Mouse (Mus musculus): ENCODE results near the gene Treh. TPM values are rescaled to one million over a fixed set of nuclear protein-coding genes. Genes with fewer than 3 reads are reported as not detected.

Treh gene
- polyA plus RNA-seq, 2 experiments: not detected

DNA sequence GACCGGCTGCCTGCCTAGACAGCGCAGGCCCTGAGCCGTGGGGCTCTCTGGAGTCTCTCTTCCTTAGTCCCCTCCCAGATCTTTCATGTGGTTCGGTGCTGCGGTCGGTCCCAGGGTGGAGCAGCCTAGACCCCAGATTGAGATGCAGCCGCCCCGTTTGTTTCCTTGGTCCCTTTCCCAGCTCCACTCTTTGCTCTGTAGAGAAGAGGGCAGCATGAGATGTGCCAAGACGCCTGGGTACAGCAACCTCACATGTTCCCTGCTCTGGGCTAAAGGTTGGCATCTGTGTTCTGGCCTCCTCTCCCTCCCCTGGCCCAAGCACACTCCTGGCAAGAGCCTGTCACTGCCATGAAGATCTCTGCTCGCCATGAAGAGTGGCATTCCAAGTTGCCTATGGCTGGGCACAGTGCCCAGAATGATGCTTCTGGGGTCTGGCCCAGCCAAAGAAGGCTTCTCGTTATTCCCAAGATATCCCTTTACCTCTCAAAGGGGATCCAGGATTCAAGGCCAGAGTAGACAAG, 50.5 kb downstream of the Treh start:
- peaks cover 24% of the 10 kb centered on the region for H3K36me3 ChIP-seq (ENCODE audit: control insufficient read depth, insufficient read depth, low read length)
- H3K27ac ChIP-seq (replicated peaks; ENCODE audit: low read depth, low read length): no peak overlapping the region
- H3K9ac ChIP-seq (ENCODE audit: low read depth, low read length, severe bottlenecking): no peak overlapping the region
- no peak for TF ChIP-seq POLR2A (IDR thresholded peaks at IDR 0.05; ENCODE audit: borderline replicate concordance, extremely low read depth, insufficient read depth, insufficient read length)
- WGBS: 65% methylated on average over 11 of the region's 11 CpGs
- H3K9me3 ChIP-seq (ENCODE audit: control insufficient read depth, low read length): no peaks in the 10 kb centered on the region
- H3K4me2 ChIP-seq (replicated peaks; ENCODE audit: low read depth, low read length, severe bottlenecking): no peak overlapping the region
- no peaks in the 10 kb centered on the region for H3K27me3 ChIP-seq (ENCODE audit: control insufficient read depth, insufficient read depth, low read length)
- DNase-seq (ENCODE audit: low spot score) (no peak), ATAC-seq (ENCODE audit: low FRiP score, low read depth) (no peak)
- H3K4me3 ChIP-seq (replicated peaks; ENCODE audit: low read length): no peak overlapping the region
- H3K4me1 ChIP-seq (ENCODE audit: control insufficient read depth, insufficient read depth, low read length): peaks cover 24% of the 10 kb centered on the region

DNA sequence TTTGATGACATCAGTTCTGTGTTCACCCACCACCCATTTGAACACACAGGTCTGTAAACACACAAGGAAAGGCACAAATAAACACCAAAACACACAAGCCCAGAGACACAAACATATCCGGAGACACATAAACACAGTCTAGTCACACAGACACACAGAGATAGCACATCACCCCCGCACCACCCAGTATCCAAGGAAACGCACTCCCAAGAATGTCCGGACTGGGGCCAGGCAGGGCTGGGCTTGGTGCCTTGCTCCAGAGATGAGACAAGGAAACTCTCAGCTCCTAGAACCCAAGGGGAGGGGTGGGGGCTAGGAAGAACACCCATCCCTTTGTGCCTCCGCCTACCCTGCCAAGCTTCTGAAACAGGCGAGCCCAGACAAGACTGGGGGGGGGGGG, 51.2 kb downstream of the Treh start:
- H3K4me1 ChIP-seq (ENCODE audit: control insufficient read depth, insufficient read depth, low read length): peaks cover 24% of the 10 kb centered on the region
- ATAC-seq (ENCODE audit: low FRiP score, low read depth): no peak

DNA sequence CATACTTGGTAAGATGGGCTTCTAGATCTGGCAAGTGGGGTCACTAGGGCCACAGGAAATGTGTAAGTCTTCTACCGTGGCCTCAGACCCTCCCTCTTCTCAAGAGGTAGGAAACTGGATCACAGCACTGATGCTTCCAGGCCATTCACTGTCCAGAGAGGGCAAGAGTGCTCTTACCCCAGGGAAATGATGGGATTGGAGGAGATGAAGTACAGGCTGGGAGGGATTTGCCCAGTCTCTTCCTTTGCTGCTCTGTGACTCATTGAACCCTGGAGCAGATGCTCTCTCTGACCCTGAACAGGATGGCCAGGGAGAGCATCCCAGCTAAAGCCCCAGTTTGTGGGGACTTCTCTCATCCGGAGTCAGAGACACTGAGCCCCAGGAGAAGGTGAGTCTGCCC, 51.6 kb downstream of the Treh start:
- H3K27ac ChIP-seq (replicated peaks; ENCODE audit: low read depth, low read length): no peak overlapping the region
- TF ChIP-seq POLR2A (IDR thresholded peaks at IDR 0.05; ENCODE audit: borderline replicate concordance, extremely low read depth, insufficient read depth, insufficient read length): no peak

More for the DNA sequence above, 51.2 kb downstream of the Treh start:
- H3K27ac ChIP-seq (replicated peaks; ENCODE audit: low read depth, low read length): no peak overlapping the region
- no peaks in the 10 kb centered on the region for H3K9me3 ChIP-seq (ENCODE audit: control insufficient read depth, low read length)
- H3K36me3 ChIP-seq (ENCODE audit: control insufficient read depth, insufficient read depth, low read length): peaks cover 24% of the 10 kb centered on the region
- TF ChIP-seq POLR2A (IDR thresholded peaks at IDR 0.05; ENCODE audit: borderline replicate concordance, extremely low read depth, insufficient read depth, insufficient read length): no peak
- 64% methylated on average over 6 of the region's 6 CpGs for WGBS
- DNase-seq (ENCODE audit: low spot score): no peak
- no peak overlapping the region for H3K4me2 ChIP-seq (replicated peaks; ENCODE audit: low read depth, low read length, severe bottlenecking)
- H3K9ac ChIP-seq (ENCODE audit: low read depth, low read length, severe bottlenecking): no peak overlapping the region
- no peaks in the 10 kb centered on the region for H3K27me3 ChIP-seq (ENCODE audit: control insufficient read depth, insufficient read depth, low read length)
- H3K4me3 ChIP-seq (replicated peaks; ENCODE audit: low read length): no peak overlapping the region

DNA sequence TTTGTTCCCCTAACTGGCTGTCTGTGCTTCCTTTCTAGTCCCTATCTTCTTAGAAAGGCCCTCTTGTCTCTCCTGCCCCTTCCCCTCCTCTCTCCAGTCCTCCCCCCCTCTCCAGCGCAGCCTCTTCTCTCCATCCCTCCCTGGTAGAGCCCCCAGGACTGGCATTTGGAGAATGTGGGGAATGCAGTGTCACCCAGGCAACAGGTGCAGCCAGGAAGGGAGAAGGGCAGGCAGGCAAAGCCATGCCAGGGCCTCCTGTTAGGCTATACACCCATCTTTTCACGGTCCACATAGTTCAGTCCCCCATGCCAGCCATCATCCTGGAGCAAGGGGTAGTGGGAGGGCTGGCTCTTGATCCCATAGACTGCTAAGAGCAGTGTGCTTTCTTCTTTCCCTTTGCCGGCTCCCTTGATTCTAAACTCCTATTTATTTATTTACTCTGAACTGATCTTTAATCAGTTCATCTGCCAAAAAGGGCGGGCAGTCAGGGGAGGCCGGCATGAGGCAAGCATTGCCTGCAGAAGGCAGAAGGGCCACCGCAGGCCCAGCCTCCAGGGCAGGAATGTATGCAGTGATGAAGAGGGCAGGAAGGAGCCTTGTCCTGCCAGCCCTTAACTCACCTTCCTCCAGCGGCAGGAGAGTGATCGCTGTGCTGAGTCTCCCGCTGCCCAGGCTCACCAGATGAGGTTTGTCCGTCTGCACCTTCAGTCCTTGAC, 53.6 kb downstream of the Treh start:
- Histone ChIP-seq H3K9me3 (ENCODE audit: control insufficient read depth, low read length) (no peaks in the 10 kb centered on the region), H3K27ac (replicated peaks; ENCODE audit: low read depth, low read length) (no peak overlapping the region), H3K4me2 (replicated peaks; ENCODE audit: low read depth, low read length, severe bottlenecking) (no peak overlapping the region), H3K27me3 (ENCODE audit: control insufficient read depth, insufficient read depth, low read length) (no peaks in the 10 kb centered on the region), H3K9ac (ENCODE audit: low read depth, low read length, severe bottlenecking) (no peak overlapping the region), H3K4me1 (ENCODE audit: control insufficient read depth, insufficient read depth, low read length) (peaks cover 2% of the 10 kb centered on the region; the same call in 1 of the 2 replicates), H3K36me3 (ENCODE audit: control insufficient read depth, insufficient read depth, low read length) (peaks cover 24% of the 10 kb centered on the region), H3K4me3 (replicated peaks; ENCODE audit: low read length) (no peak overlapping the region)
- DNase-seq (ENCODE audit: low spot score) (no peak), ATAC-seq (ENCODE audit: low FRiP score, low read depth) (no peak)
- WGBS: 52% methylated on average over 10 of the region's 10 CpGs
- TF ChIP-seq POLR2A (IDR thresholded peaks at IDR 0.05; ENCODE audit: borderline replicate concordance, extremely low read depth, insufficient read depth, insufficient read length): no peak

More for the DNA sequence above, 51.6 kb downstream of the Treh start:
- Histone ChIP-seq H3K9ac (ENCODE audit: low read depth, low read length, severe bottlenecking) (no peak overlapping the region), H3K36me3 (ENCODE audit: control insufficient read depth, insufficient read depth, low read length) (peaks cover 24% of the 10 kb centered on the region), H3K4me2 (replicated peaks; ENCODE audit: low read depth, low read length, severe bottlenecking) (no peak overlapping the region), H3K4me3 (replicated peaks; ENCODE audit: low read length) (no peak overlapping the region), H3K27me3 (ENCODE audit: control insufficient read depth, insufficient read depth, low read length) (no peaks in the 10 kb centered on the region), H3K9me3 (ENCODE audit: control insufficient read depth, low read length) (no peaks in the 10 kb centered on the region), H3K4me1 (ENCODE audit: control insufficient read depth, insufficient read depth, low read length) (peaks cover 21% of the 10 kb centered on the region)
- no peak for ATAC-seq (ENCODE audit: low FRiP score, low read depth)
- DNase-seq (ENCODE audit: low spot score): no peak
- WGBS: 64% methylated on average over 2 of the region's 2 CpGs

DNA sequence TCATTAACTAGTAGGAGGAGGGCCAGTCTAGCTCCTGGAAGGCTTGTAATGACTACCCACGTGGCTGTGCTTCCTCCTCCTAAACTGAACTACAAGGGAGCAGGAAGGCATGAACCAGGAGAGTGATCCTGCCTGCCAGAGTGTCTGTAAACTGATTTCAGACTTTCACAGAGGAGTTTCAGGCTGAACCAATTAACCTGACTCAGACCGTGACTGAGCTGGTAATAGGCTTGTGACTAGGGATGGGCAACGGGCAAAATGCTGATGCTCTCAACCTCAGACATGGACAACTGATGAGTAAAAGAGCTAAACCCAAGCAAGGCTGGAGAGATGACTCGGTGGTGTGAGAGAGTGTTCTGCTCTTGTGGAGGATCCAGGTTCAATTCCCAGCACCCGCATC, 54.4 kb downstream of the Treh start:
- Histone ChIP-seq H3K27ac (replicated peaks; ENCODE audit: low read depth, low read length) (no peak overlapping the region), H3K9me3 (ENCODE audit: control insufficient read depth, low read length) (no peaks in the 10 kb centered on the region), H3K4me1 (ENCODE audit: control insufficient read depth, insufficient read depth, low read length) (no peaks in the 10 kb centered on the region), H3K36me3 (ENCODE audit: control insufficient read depth, insufficient read depth, low read length) (peaks cover 20% of the 10 kb centered on the region), H3K9ac (ENCODE audit: low read depth, low read length, severe bottlenecking) (no peak overlapping the region), H3K4me2 (replicated peaks; ENCODE audit: low read depth, low read length, severe bottlenecking) (no peak overlapping the region), H3K27me3 (ENCODE audit: control insufficient read depth, insufficient read depth, low read length) (no peaks in the 10 kb centered on the region), H3K4me3 (replicated peaks; ENCODE audit: low read length) (no peak overlapping the region)
- 56% methylated on average over 5 of the region's 5 CpGs for WGBS
- DNase-seq (ENCODE audit: low spot score) (no peak), ATAC-seq (ENCODE audit: low FRiP score, low read depth) (no peak)
- no peak for TF ChIP-seq POLR2A (IDR thresholded peaks at IDR 0.05; ENCODE audit: borderline replicate concordance, extremely low read depth, insufficient read depth, insufficient read length)
